Mouse (Mus musculus) C2C12 (cell line): ENCODE results near the gene Rapgef2. TPM values are rescaled to one million over a fixed set of nuclear protein-coding genes. Genes with fewer than 3 reads are reported as not detected.

Experiments
- H3K27me3 ChIP-seq: one replicate; pipeline ENCODE4 v1.6.1; 2011; ENCODE audit not compliant: control insufficient read depth, insufficient read depth, insufficient read length
- H3K36me3 ChIP-seq: one replicate; pipeline ENCODE4 v1.6.1; 2011; ENCODE audit not compliant: control insufficient read depth, insufficient read depth
- H3K4me3 ChIP-seq: one replicate; pipeline ENCODE4 v1.5.1; 2011; ENCODE audit warnings: mild to moderate bottlenecking, control low read depth; ENCODE audit not compliant: poor library complexity, insufficient read depth, severe bottlenecking
- H3K79me2 ChIP-seq: one replicate; pipeline ENCODE4 v1.6.1; 2011; ENCODE audit not compliant: control insufficient read depth, insufficient read depth
- H3K79me3 ChIP-seq: one replicate; pipeline ENCODE4 v1.6.1; 2011; ENCODE audit warnings: low read depth, control low read depth
- H3ac ChIP-seq: one replicate; pipeline ENCODE3; 2011; ENCODE audit warnings: low read depth; ENCODE audit not compliant: control insufficient read depth, insufficient read length
- CEBPB ChIP-seq: IDR thresholded peaks from one replicate; pipeline ENCODE4 v1.6.1; 2011; ENCODE audit warnings: low read depth, mild to moderate bottlenecking, control low read depth, moderate library complexity
- CTCF ChIP-seq: IDR thresholded peaks from one replicate; pipeline ENCODE4 v1.5.1; 2011; ENCODE audit not compliant: control insufficient read depth, insufficient read depth, insufficient read length
- FOSL1 ChIP-seq: IDR thresholded peaks from one replicate; pipeline ENCODE4 v1.8.0; 2011; ENCODE audit warnings: mild to moderate bottlenecking, low read length; ENCODE audit not compliant: poor library complexity, insufficient read depth, severe bottlenecking
- MAX ChIP-seq: IDR thresholded peaks from one replicate; pipeline ENCODE4 v1.6.1; 2011; ENCODE audit warnings: mild to moderate bottlenecking, control low read depth
- MYOD1 ChIP-seq: IDR thresholded peaks from one replicate; pipeline ENCODE4 v1.6.1; 2011; ENCODE audit warnings: low read depth; ENCODE audit not compliant: control insufficient read depth, insufficient read length
- MYOG ChIP-seq: IDR thresholded peaks from one replicate; pipeline ENCODE4 v1.6.1; 2011; ENCODE audit not compliant: control insufficient read depth, insufficient read length; ENCODE audit errors: extremely low read depth
- USF1 ChIP-seq: IDR thresholded peaks from one replicate; pipeline ENCODE4 v1.6.1; 2011; ENCODE audit warnings: low read depth, mild to moderate bottlenecking, control low read depth, moderate library complexity
- polyA plus RNA-seq: library from polyadenylated mRNA; unstranded; fragments of >200 nt; fragmentation: generic; extraction: Trizol; gene quantifications from one replicate; pipeline ENCODE4 v1.2.1, GENCODE M21; 2012; ENCODE audit warnings: missing spikeins

Rapgef2 gene
- polyA plus RNA-seq, 1 experiment = 5.6 TPM

DNA sequence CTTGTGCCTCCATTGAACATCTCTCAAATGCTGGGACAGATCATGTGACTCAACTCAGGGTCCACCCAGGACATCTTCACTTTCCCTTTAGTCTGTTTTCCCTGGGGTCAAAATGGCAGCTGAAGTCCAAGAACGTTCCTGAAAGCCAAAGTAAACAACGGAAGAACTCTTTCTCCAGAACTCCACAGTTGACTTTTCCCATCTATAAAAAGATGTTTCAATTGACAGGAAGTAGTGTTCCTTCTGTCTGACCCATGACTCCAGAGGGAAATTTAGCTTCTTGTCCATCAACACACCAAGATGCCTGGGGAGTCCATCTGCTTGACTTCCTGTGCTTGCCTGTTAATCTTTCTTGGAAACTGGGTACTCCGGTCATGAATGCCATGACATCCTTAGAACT lies 260.3 kb downstream of the Rapgef2 start:
- Histone ChIP-seq H3K36me3 (no peaks in the 10 kb centered on the region), H3ac (no peak overlapping the region), H3K79me3 (no peaks in the 10 kb centered on the region), H3K79me2 (no peaks in the 10 kb centered on the region), H3K4me3 (no peak overlapping the region), H3K27me3 (no peaks in the 10 kb centered on the region)
- no peak for TF ChIP-seq MAX
- TF ChIP-seq CEBPB = no peak
- no peak for TF ChIP-seq CTCF
- no peak for TF ChIP-seq MYOG
- TF ChIP-seq FOSL1 = no peak
- no peak for TF ChIP-seq USF1
- TF ChIP-seq MYOD1 = no peak

DNA sequence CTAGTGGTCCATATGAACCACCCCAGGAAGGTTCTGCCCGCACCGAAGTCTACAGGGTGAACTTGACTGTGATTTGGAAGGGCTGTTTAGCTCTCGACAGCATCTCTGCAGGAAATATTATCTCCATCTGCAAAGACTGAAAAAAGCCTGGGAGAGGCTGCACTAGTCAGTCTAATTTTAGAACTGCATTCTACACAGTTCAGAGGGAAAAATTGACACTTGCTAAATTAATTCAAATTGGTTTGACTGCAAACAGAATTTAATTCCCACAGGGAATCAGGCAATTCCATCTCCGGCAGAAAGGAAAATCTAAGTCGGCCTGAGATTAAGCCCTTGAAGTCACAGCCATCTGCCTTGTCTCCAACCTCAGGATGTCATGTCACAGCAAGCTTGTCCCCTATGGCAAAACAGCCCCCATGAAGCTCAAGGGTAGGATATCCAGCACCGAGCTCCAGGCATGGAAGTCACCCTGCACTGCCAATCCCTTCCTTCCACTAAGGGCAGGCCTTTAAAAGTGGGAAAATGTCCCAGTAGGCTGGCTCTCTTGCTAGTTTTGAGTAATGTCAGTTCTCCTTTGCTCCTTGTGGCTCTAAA lies 262.5 kb downstream of the Rapgef2 start:
- Histone ChIP-seq H3K36me3 (no peaks in the 10 kb centered on the region), H3K27me3 (no peaks in the 10 kb centered on the region), H3K4me3 (no peak overlapping the region), H3K79me3 (no peaks in the 10 kb centered on the region), H3K79me2 (no peaks in the 10 kb centered on the region), H3ac (no peak overlapping the region)
- no peak for TF ChIP-seq MYOD1
- TF ChIP-seq MAX = no peak

DNA sequence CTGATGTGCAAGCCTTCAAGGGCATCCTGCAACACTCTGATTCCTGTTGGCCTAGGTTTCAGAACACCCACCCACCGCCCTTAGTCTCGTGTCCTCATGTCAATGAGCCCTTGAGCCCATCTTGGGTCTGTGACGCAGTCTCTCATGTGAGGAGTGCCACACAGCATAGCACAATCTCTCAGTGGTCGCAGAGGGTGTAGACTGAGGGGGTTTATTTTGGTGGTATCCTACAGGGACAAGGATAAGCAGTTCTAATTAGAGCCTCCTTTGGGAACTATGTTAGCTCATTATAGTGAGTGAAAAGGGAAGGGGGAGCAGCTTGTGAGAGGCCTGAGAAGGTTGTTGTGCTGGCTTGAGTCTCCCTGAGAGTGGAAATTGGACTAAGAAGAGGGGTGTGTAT lies 263.6 kb downstream of the Rapgef2 start:
- no peaks in the 10 kb centered on the region for H3K79me2 ChIP-seq

GRCm38 (mm10) chr3:79017440-79017839 lies 268.9 kb downstream of the Rapgef2 start:
- H3K36me3 ChIP-seq = no peaks in the 10 kb centered on the region
- no peaks in the 10 kb centered on the region for H3K79me3 ChIP-seq
- no peak overlapping the region for H3ac ChIP-seq
- TF ChIP-seq CEBPB (no peak), MYOD1 (no peak), USF1 (no peak), FOSL1 (no peak), MAX (no peak), MYOG (no peak), CTCF (no peak)
- H3K4me3 ChIP-seq = no peak overlapping the region
- H3K79me2 ChIP-seq = no peaks in the 10 kb centered on the region
- no peaks in the 10 kb centered on the region for H3K27me3 ChIP-seq

More for the DNA sequence above, 263.6 kb downstream of the Rapgef2 start:
- H3ac ChIP-seq = no peak overlapping the region
- no peak for TF ChIP-seq USF1
- no peak for TF ChIP-seq MYOG
- no peak for TF ChIP-seq CTCF
- no peak for TF ChIP-seq MAX
- TF ChIP-seq CEBPB = no peak
- no peak for TF ChIP-seq MYOD1
- no peak for TF ChIP-seq FOSL1
- H3K36me3 ChIP-seq = no peaks in the 10 kb centered on the region
- H3K27me3 ChIP-seq = no peaks in the 10 kb centered on the region
- no peaks in the 10 kb centered on the region for H3K79me3 ChIP-seq
- H3K4me3 ChIP-seq = no peak overlapping the region

DNA sequence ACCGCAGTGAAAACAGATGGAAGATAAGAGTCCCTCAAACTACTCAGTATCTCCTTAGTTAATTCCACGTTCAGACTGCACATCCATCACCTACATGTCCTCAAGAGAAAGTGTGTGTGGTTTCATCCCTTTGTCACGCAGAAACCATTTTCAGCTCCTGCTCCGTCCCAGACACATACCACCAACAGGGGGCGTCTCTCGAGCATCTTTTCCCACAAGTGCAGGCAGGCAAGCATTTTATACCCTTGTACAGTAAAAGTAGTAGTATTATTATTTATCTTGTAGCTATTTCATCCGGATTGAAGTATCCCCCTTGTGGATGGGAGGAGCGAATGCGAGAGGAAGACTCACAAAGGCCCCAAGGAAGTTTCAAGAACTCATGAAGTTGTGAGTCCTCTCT lies 269.5 kb downstream of the Rapgef2 start:
- Histone ChIP-seq H3K4me3 (no peak overlapping the region), H3K27me3 (no peaks in the 10 kb centered on the region)

DNA sequence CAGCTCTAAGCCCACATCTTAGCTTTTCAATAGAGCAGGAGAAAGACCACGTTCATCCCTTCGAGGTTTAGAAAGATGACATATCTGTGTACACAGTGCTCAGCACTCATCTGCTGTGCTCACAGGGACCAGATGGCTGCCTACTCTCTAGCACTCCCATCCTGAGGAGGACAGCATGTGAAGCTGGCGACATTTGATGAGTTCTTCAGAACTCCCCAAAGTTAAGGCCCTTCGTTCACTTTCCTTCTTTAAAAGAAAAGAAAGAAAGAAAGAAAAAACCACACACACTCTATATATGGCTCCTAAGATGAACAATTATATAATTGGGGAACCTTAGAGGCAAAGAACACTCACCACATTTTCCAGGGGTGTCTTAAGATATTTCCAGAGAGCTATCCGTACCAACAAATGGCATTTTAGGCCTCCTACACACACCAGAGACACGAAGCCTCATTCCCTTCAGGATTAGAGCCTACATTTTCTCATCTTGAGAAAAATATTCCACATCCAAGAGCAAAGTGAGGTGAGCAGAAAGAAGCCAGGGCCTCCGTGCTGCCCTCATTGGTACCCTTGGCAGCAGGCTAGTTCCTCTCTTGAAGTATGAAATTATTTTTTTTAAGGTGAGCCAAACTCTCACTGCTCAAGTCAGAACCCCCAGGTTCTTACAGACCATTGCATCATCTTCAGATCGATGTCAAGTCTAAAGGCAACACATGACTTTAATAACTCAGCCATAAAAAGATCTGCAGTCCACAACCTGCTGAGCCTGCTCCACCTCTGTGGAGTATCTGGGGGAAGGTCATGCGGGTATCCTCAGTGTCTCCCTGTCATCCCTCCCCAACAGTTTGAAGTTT lies 270.5 kb downstream of the Rapgef2 start:
- H3K79me2 ChIP-seq = no peaks in the 10 kb centered on the region
- H3ac ChIP-seq = no peak overlapping the region
- no peaks in the 10 kb centered on the region for H3K79me3 ChIP-seq
- H3K27me3 ChIP-seq = no peaks in the 10 kb centered on the region
- no peak overlapping the region for H3K4me3 ChIP-seq
- no peaks in the 10 kb centered on the region for H3K36me3 ChIP-seq
- no peak for TF ChIP-seq FOSL1
- TF ChIP-seq MYOG = no peak
- no peak for TF ChIP-seq USF1
- no peak for TF ChIP-seq MYOD1

More for the DNA sequence above, 269.5 kb downstream of the Rapgef2 start:
- TF ChIP-seq USF1 (no peak), FOSL1 (no peak), CEBPB (no peak), MYOG (no peak), MYOD1 (no peak), CTCF (no peak)
- Histone ChIP-seq H3K36me3 (no peaks in the 10 kb centered on the region), H3K79me3 (no peaks in the 10 kb centered on the region), H3ac (no peak overlapping the region), H3K79me2 (no peaks in the 10 kb centered on the region)

Other genes starting within 250 kb of the Rapgef2 start
- not detected for gene Gm17359, start 50.1 kb upstream of the Rapgef2 start, polyA plus RNA-seq